Mouse (Mus musculus) T-cell, adult 2 months (primary cell): ENCODE data around the gene Lpo.

ENCODE experiments used
- DNase-seq: peaks from one replicate; pipeline ENCODE4 v3.0.0; 2022; ENCODE audit warnings: low spot score

The Lpo gene

DNA sequence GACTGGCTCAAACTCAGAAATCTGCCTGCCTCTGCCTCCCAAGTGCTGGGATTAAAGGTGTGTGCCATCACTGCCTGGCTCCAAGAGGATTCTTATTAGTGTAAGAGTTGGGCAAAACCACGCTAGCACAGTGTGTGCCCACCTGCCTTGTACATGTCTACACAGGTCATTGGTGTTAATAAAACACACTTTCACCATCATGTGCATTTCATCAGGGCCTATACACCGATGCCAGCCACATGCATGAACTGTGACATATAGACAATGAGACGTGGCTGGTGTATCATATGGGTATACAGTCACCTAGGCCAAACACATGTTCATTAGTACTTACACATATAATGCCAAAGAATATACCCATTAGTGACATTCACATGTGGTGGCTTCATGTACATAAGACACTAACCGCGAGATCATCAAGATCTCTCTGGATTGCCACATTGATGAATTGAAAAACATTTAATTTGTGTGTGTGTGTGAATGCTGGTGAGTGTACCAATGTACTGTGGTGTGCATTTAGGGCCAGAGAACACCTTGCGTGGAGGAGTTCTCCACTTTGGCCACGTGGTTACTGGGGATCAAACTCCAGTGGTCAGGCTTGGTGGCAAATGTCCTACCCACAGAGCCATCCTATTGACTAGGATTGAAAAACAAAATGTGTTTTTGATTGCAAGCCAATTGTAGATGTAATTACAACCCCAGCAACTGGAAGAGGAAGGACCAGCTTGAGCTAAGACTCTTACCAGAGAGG lies 69.8 kb downstream of the Lpo start:
- DNase-seq: peak; percentile 56

DNA sequence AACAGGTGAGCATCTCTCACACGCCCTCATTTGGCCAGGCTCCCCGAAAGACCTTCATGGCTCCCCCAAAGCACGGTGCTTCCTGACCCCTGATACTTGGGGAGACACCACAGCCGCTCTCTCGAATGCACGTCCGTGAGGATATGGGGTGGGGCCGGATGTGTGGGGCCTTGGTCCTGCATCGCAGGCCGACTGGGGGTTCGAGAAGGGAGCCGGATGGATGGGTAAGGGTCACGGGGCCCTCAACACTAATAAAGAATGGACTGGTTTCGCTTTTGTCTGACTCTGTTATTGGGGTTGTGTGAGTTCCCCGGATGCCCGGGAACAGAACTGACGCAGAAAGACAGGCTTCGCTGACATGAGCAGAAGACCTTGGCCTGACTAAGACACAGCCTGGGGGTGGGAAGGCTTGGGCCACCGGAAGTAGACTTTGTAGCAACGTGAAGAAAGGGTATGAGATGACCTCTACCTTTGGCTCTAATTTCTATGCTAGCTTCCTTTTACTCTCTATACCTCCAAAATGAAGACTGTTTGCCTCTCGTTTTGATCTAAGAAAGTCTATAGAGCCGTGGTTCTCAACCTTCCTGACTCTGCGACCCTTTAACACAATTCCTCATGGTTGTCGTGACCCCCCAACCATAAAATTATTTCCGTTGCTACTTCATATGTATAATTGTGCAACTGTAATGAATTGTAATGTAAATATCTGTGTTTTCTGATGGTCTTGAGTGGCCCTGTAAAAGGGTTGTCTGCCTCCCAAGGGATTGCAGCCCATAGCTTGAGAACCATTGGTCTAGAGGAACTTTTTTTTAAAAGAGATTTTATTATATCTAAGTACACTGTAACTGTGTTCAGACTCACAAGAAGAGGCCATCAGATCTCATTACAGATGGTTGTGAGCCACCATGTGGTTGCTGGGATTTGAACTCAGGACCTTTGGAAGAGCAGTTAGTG lies 70.8 kb downstream of the Lpo start:
- DNase-seq: peak; percentile 71
